Mouse (Mus musculus): ENCODE data around the gene Acp4. TPM values are rescaled to one million over a fixed set of nuclear protein-coding genes. Genes with fewer than 3 reads are reported as not detected.
"Not testable (repeated sequence)": the region's sequence is repeated elsewhere in the genome, so short reads cannot be mapped to it uniquely, and the experiment has no call there.

Acp4 gene
- polyA plus RNA-seq, 1 experiment, result 0.16 TPM

- no peaks in the 10 kb centered on the region for H3K27me3 ChIP-seq (ENCODE audit: control insufficient read depth, insufficient read depth, low read length)
- no peaks in the 10 kb centered on the region for H3K36me3 ChIP-seq (ENCODE audit: control insufficient read depth, insufficient read depth, low read length)
- H3K4me3 ChIP-seq (ENCODE audit: control insufficient read depth, insufficient read depth, low read length), result no peak overlapping the region
- TF ChIP-seq CTCF (IDR thresholded peaks at IDR 0.05; ENCODE audit: borderline replicate concordance, control insufficient read depth, extremely low read depth, insufficient read depth, low read length, poor library complexity), result no peak
- H3K4me1 ChIP-seq (replicated peaks; ENCODE audit: control insufficient read depth, insufficient read depth, low read length), result peaks cover 6% of the 10 kb centered on the region
- H3K27ac ChIP-seq (ENCODE audit: control insufficient read depth, insufficient read depth, low read length), result no peak overlapping the region
- 89% methylated on average over 6 of the region's 6 CpGs for WGBS
- no peak for DNase-seq
Measured at GRCm38 (mm10) chr7:44260410-44260809, 3.2 kb upstream of the Acp4 start.

- no peaks in the 10 kb centered on the region for H3K27me3 ChIP-seq (ENCODE audit: control insufficient read depth, insufficient read depth, low read length)
- no peaks in the 10 kb centered on the region for H3K4me1 ChIP-seq (replicated peaks; ENCODE audit: control insufficient read depth, insufficient read depth, low read length)
- peaks cover 10% of the 10 kb centered on the region; the same call in 1 of the 2 replicates for H3K36me3 ChIP-seq (ENCODE audit: control insufficient read depth, insufficient read depth, low read length)
- TF ChIP-seq POLR2A (IDR thresholded peaks at IDR 0.05; ENCODE audit: control insufficient read depth, extremely low read depth, insufficient read depth, low read length, poor library complexity) (no peak), CTCF (IDR thresholded peaks at IDR 0.05; ENCODE audit: borderline replicate concordance, control insufficient read depth, extremely low read depth, insufficient read depth, low read length, poor library complexity) (no peak)
- WGBS, result 86% methylated on average over 6 of the region's 6 CpGs
- H3K27ac ChIP-seq (ENCODE audit: control insufficient read depth, insufficient read depth, low read length), result no peak overlapping the region
- no peak overlapping the region for H3K4me3 ChIP-seq (ENCODE audit: control insufficient read depth, insufficient read depth, low read length)
- DNase-seq, result no peak
Measured at GRCm38 (mm10) chr7:44254930-44255329, 2.2 kb downstream of the Acp4 start.

GRCm38 (mm10) chr7:44253023-44253616 is 4.1 kb downstream of the Acp4 start:
- no peak for DNase-seq
- no peak for TF ChIP-seq POLR2A (IDR thresholded peaks at IDR 0.05; ENCODE audit: control insufficient read depth, extremely low read depth, insufficient read depth, low read length, poor library complexity)
- TF ChIP-seq CTCF (IDR thresholded peaks at IDR 0.05; ENCODE audit: borderline replicate concordance, control insufficient read depth, extremely low read depth, insufficient read depth, low read length, poor library complexity), result no peak
- WGBS, result 92% methylated on average over 15 of the region's 15 CpGs
- H3K27ac ChIP-seq (ENCODE audit: control insufficient read depth, insufficient read depth, low read length), result no peak overlapping the region
- H3K4me1 ChIP-seq (replicated peaks; ENCODE audit: control insufficient read depth, insufficient read depth, low read length), result no peaks in the 10 kb centered on the region
- no peak overlapping the region for H3K4me3 ChIP-seq (ENCODE audit: control insufficient read depth, insufficient read depth, low read length)
- no peaks in the 10 kb centered on the region for H3K27me3 ChIP-seq (ENCODE audit: control insufficient read depth, insufficient read depth, low read length)
- peaks cover 14% of the 10 kb centered on the region; the same call in 1 of the 2 replicates for H3K36me3 ChIP-seq (ENCODE audit: control insufficient read depth, insufficient read depth, low read length)

GRCm38 (mm10) chr7:44250732-44251275 is 6.4 kb downstream of the Acp4 start:
- H3K4me3 ChIP-seq (ENCODE audit: control insufficient read depth, insufficient read depth, low read length); DNase-seq; H3K27ac ChIP-seq (ENCODE audit: control insufficient read depth, insufficient read depth, low read length); H3K4me1 ChIP-seq (replicated peaks; ENCODE audit: control insufficient read depth, insufficient read depth, low read length); H3K27me3 ChIP-seq (ENCODE audit: control insufficient read depth, insufficient read depth, low read length): not testable (repeated sequence)
- peaks cover 14% of the 10 kb centered on the region; the same call in 1 of the 2 replicates for H3K36me3 ChIP-seq (ENCODE audit: control insufficient read depth, insufficient read depth, low read length)
- WGBS, result 96% methylated on average over 17 of the region's 17 CpGs

GRCm38 (mm10) chr7:44249248-44249647 is 7.9 kb downstream of the Acp4 start:
- TF ChIP-seq POLR2A (IDR thresholded peaks at IDR 0.05; ENCODE audit: control insufficient read depth, extremely low read depth, insufficient read depth, low read length, poor library complexity), result no peak
- no peak for TF ChIP-seq CTCF (IDR thresholded peaks at IDR 0.05; ENCODE audit: borderline replicate concordance, control insufficient read depth, extremely low read depth, insufficient read depth, low read length, poor library complexity)
- Histone ChIP-seq H3K36me3 (ENCODE audit: control insufficient read depth, insufficient read depth, low read length) (peaks cover 14% of the 10 kb centered on the region; the same call in 1 of the 2 replicates), H3K4me1 (replicated peaks; ENCODE audit: control insufficient read depth, insufficient read depth, low read length) (peaks cover 6% of the 10 kb centered on the region; the same call in 1 of the 2 replicates), H3K27me3 (ENCODE audit: control insufficient read depth, insufficient read depth, low read length) (no peaks in the 10 kb centered on the region), H3K27ac (ENCODE audit: control insufficient read depth, insufficient read depth, low read length) (no peak overlapping the region), H3K4me3 (ENCODE audit: control insufficient read depth, insufficient read depth, low read length) (no peak overlapping the region)
- DNase-seq, result no peak
- 97% methylated on average over 4 of the region's 4 CpGs for WGBS

- Histone ChIP-seq H3K4me3 (ENCODE audit: control insufficient read depth, insufficient read depth, low read length) (no peak overlapping the region), H3K4me1 (replicated peaks; ENCODE audit: control insufficient read depth, insufficient read depth, low read length) (peaks cover 6% of the 10 kb centered on the region; the same call in 1 of the 2 replicates), H3K36me3 (ENCODE audit: control insufficient read depth, insufficient read depth, low read length) (peaks cover 14% of the 10 kb centered on the region; the same call in 1 of the 2 replicates), H3K27ac (ENCODE audit: control insufficient read depth, insufficient read depth, low read length) (no peak overlapping the region), H3K27me3 (ENCODE audit: control insufficient read depth, insufficient read depth, low read length) (no peaks in the 10 kb centered on the region)
- no peak for TF ChIP-seq CTCF (IDR thresholded peaks at IDR 0.05; ENCODE audit: borderline replicate concordance, control insufficient read depth, extremely low read depth, insufficient read depth, low read length, poor library complexity)
- no peak for TF ChIP-seq POLR2A (IDR thresholded peaks at IDR 0.05; ENCODE audit: control insufficient read depth, extremely low read depth, insufficient read depth, low read length, poor library complexity)
- WGBS, result 89% methylated on average over 2 of the region's 2 CpGs
- DNase-seq, result no peak
Measured at GRCm38 (mm10) chr7:44247971-44248370, 9.2 kb downstream of the Acp4 start.

All from thymus, adult 2 months (tissue).